11 mouse cellular contexts compared by ENCODE assay signal in genomic region chr8:124098953-124099622, GRCm38 (mm10).
DNase-seq lines count a peak whose midpoint lies in the region; ATAC-seq lines count a peak whose summit lies in the region.
"Had no signal": no experiment of that assay in that cellular context is flagged by ENCODE, and none has a peak within 500 bp of the region (broad histone marks: within the 10 kb centered on the region; RNA-seq: fewer than 3 reads in every experiment).

No protein-coding gene starts in this region.

- H3K4me1 ChIP-seq in liver, embryonic 11.5 days (replicated peaks; ENCODE audit: control insufficient read depth, insufficient read depth, low read length) = no peaks in the 10 kb centered on the region
- H3K4me1 ChIP-seq in embryonic facial prominence, embryonic 12.5 days = peaks cover 13% of the 10 kb centered on the region
- peaks cover 6% of the 10 kb centered on the region for H3K4me1 ChIP-seq in intestine, embryonic 15.5 days (replicated peaks)

- no peaks in the 10 kb centered on the region for H3K9me3 ChIP-seq in liver, embryonic 11.5 days (ENCODE audit: control insufficient read depth, low read length)
- H3K9me3 ChIP-seq in embryonic facial prominence, embryonic 12.5 days = 0 out of 2 replicates have a peak, but pooled peaks cover 3% of the 10 kb centered on the region
- H3K9me3 ChIP-seq in intestine, embryonic 15.5 days = no peaks in the 10 kb centered on the region

- no peak overlapping the region for H3K9ac ChIP-seq in liver, embryonic 11.5 days (ENCODE audit: low read depth, low read length)
- 0 out of 2 replicates have a peak overlapping the region, but pooled peaks have one; percentile 8 for H3K9ac ChIP-seq in embryonic facial prominence, embryonic 12.5 days
- no peak overlapping the region for H3K9ac ChIP-seq in intestine, embryonic 15.5 days

- no peak for ATAC-seq in liver, embryonic 11.5 days (replicated peaks; ENCODE audit: low FRiP score)
- ATAC-seq in embryonic facial prominence, embryonic 12.5 days (ENCODE audit: insufficient number of reproducible peaks, insufficient read depth, low FRiP score, low TSS enrichment) = peak; percentile 91
- ATAC-seq in intestine, embryonic 15.5 days = peak; percentile 53
- ATAC-seq: Patski had no signal

- H3K4me2 ChIP-seq in liver, embryonic 11.5 days = no peak overlapping the region
- H3K4me2 ChIP-seq in embryonic facial prominence, embryonic 12.5 days (replicated peaks) = peak overlapping the region; percentile 11; the same call in 1 of the 2 replicates
- H3K4me2 ChIP-seq in intestine, embryonic 15.5 days (replicated peaks) = 0 out of 2 replicates have a peak overlapping the region, but pooled peaks have one; percentile 9

- no peaks in the 10 kb centered on the region for H3K36me3 ChIP-seq in liver, embryonic 11.5 days (ENCODE audit: control insufficient read depth, insufficient read depth, low read length)
- H3K36me3 ChIP-seq in embryonic facial prominence, embryonic 12.5 days = no peaks in the 10 kb centered on the region
- H3K36me3 ChIP-seq in intestine, embryonic 15.5 days = no peaks in the 10 kb centered on the region

- peak; percentile 42 for DNase-seq in liver
- DNase-seq in liver, embryonic 11.5 days (ENCODE audit: low spot score) = no peak
- DNase-seq in retina, postnatal 1 day = peak; percentile 82
- DNase-seq in heart, adult 18-20 months = no peak
- DNase-seq in layer of hippocampus, adult 11-12 months (ENCODE audit: low spot score) = no peak
- no peak for DNase-seq in thymus, postnatal 0 days (ENCODE audit: low spot score)
- DNase-seq: gastrocnemius, postnatal 25 days had no signal

- WGBS in liver, embryonic 11.5 days = 45% methylated on average over 11 of the region's 11 CpGs
- WGBS in embryonic facial prominence, embryonic 12.5 days = 24% methylated on average over 11 of the region's 11 CpGs
- WGBS in intestine, embryonic 15.5 days = 27% methylated on average over 11 of the region's 11 CpGs

- H3K4me3 ChIP-seq in liver, embryonic 11.5 days (ENCODE audit: low read depth, low read length) = no peak overlapping the region
- no peak overlapping the region for H3K4me3 ChIP-seq in embryonic facial prominence, embryonic 12.5 days
- no peak overlapping the region for H3K4me3 ChIP-seq in intestine, embryonic 15.5 days (replicated peaks)

- no peak overlapping the region for H3K27ac ChIP-seq in liver, embryonic 11.5 days (ENCODE audit: low read depth, low read length)
- peak overlapping the region; percentile 48; the same call in 1 of the 2 replicates for H3K27ac ChIP-seq in embryonic facial prominence, embryonic 12.5 days
- no peak overlapping the region for H3K27ac ChIP-seq in intestine, embryonic 15.5 days
- H3K27ac ChIP-seq: macrophage had no signal

- no peaks in the 10 kb centered on the region for H3K27me3 ChIP-seq in liver, embryonic 11.5 days (replicated peaks; ENCODE audit: control insufficient read depth, insufficient read depth, low read length)
- no peaks in the 10 kb centered on the region for H3K27me3 ChIP-seq in embryonic facial prominence, embryonic 12.5 days
- no peaks in the 10 kb centered on the region for H3K27me3 ChIP-seq in intestine, embryonic 15.5 days (replicated peaks)
- H3K27me3 ChIP-seq: Patski had no signal

Comparison
In these comparisons a context has a peak if more than half of its experiments do, and no peak if none do; other contexts are left out.
1. DNase-seq: peak in liver (single experiment) and retina, postnatal 1 day (single experiment); none in liver, embryonic 11.5 days (single experiment), heart, adult 18-20 months (0 of 2), layer of hippocampus, adult 11-12 months (single experiment) and thymus, postnatal 0 days (single experiment).